Mouse (Mus musculus) liver, embryonic 15.5 days (tissue): Measurements from ENCODE around the gene Tmem9. TPM values are rescaled to one million over a fixed set of nuclear protein-coding genes. Genes with fewer than 3 reads are reported as not detected.

Experiments
- ATAC-seq: fragments of 200-750 bp; cut with Nextera tagmentation; 2 replicates; pipeline ENCODE4 v1.8.0; 2017; ENCODE audit warnings: moderate number of reproducible peaks, mild to moderate bottlenecking, moderate library complexity; ENCODE audit not compliant: insufficient read depth
- H3K27ac ChIP-seq: fragments of 300-500 bp; sonication (generic); replicated peaks from 2 replicates; pipeline ENCODE4 v1.5.1; 2015; ENCODE audit warnings: mild to moderate bottlenecking, inconsistent platforms
- H3K27me3 ChIP-seq: fragments of 300-500 bp; sonication (generic); 2 replicates; pipeline ENCODE4 v1.6.1; 2015; ENCODE audit warnings: mild to moderate bottlenecking, inconsistent platforms
- H3K36me3 ChIP-seq: fragments of 300-500 bp; sonication (generic); replicated peaks from 2 replicates; pipeline ENCODE4 v1.6.1; 2015; ENCODE audit warnings: moderate library complexity, mild to moderate bottlenecking, inconsistent platforms
- H3K4me1 ChIP-seq: fragments of 300-500 bp; sonication (generic); replicated peaks from 2 replicates; pipeline ENCODE4 v1.6.1; 2015; ENCODE audit warnings: inconsistent platforms
- H3K4me2 ChIP-seq: fragments of 300-500 bp; sonication (generic); 2 replicates; pipeline ENCODE4 v1.6.1; 2015; ENCODE audit warnings: moderate library complexity, mild to moderate bottlenecking, inconsistent platforms
- H3K4me3 ChIP-seq: fragments of 300-500 bp; sonication (generic); replicated peaks from 2 replicates; pipeline ENCODE4 v1.5.1; 2015; ENCODE audit warnings: mild to moderate bottlenecking, inconsistent platforms
- H3K9ac ChIP-seq: fragments of 300-500 bp; sonication (generic); 2 replicates; pipeline ENCODE4 v1.6.1; 2015; ENCODE audit warnings: moderate library complexity, mild to moderate bottlenecking, inconsistent platforms
- H3K9me3 ChIP-seq: fragments of 300-500 bp; sonication (generic); replicated peaks from 2 replicates; pipeline ENCODE4 v1.6.1; 2016; ENCODE audit warnings: inconsistent platforms
- WGBS: fragments of 180-500 bp; shearing (Covaris S2); methylation state at CpG from one replicate; pipeline ENCODE4 v1.1.7; 2015; ENCODE audit warnings: mixed read lengths; ENCODE audit not compliant: insufficient replicate concordance; 5-methylcytosine and 5-hydroxymethylcytosine counted together
- polyA plus RNA-seq: library from polyadenylated mRNA; unstranded; fragments of >200 nt; fragmentation: Nextera tagmentation; extraction: Ambion mirVana; gene quantifications from 2 replicates; pipeline ENCODE4 v1.2.1, GENCODE M21; 2015

Gene Tmem9
- polyA plus RNA-seq, 1 experiment from 2014 or later = 81.4 TPM

- Histone ChIP-seq H3K9me3 (no peaks in the 10 kb centered on the region), H3K4me2 (no peak overlapping the region), H3K36me3 (no peaks in the 10 kb centered on the region), H3K27me3 (peaks cover 54% of the 10 kb centered on the region), H3K4me1 (peaks cover 12% of the 10 kb centered on the region), H3K4me3 (no peak overlapping the region), H3K9ac (no peak overlapping the region), H3K27ac (no peak overlapping the region)
- no peak for ATAC-seq
- 49% methylated on average over 8 of the region's 8 CpGs for WGBS
Measured at GRCm38 (mm10) chr1:135999720-136000287, 8.1 kb upstream of the Tmem9 start.

GRCm38 (mm10) chr1:136001438-136001837 lies 6.5 kb upstream of the Tmem9 start:
- H3K9ac ChIP-seq = no peak overlapping the region
- H3K27ac ChIP-seq = no peak overlapping the region
- no peaks in the 10 kb centered on the region for H3K9me3 ChIP-seq
- H3K36me3 ChIP-seq = no peaks in the 10 kb centered on the region
- H3K4me2 ChIP-seq = no peak overlapping the region
- no peak for ATAC-seq
- H3K4me1 ChIP-seq = no peaks in the 10 kb centered on the region; the same call in 1 of the 2 replicates
- H3K4me3 ChIP-seq = no peak overlapping the region
- peaks cover 57% of the 10 kb centered on the region for H3K27me3 ChIP-seq
- WGBS = 84% methylated on average over 2 of the region's 2 CpGs

GRCm38 (mm10) chr1:136006292-136006748 lies 1.6 kb upstream of the Tmem9 start, which contains the start of gene Igfn1:
Gene Igfn1, minus strand, starts transcription at chr1:136006342.
- 70% methylated on average over 3 of the region's 3 CpGs for WGBS
- ATAC-seq = no peak
- Histone ChIP-seq H3K9me3 (no peaks in the 10 kb centered on the region), H3K27me3 (peaks cover 30% of the 10 kb centered on the region), H3K4me3 (peak within 1 kb of the TSS; percentile 66), H3K9ac (peak within 1 kb of the TSS; percentile 71), H3K4me2 (peak within 1 kb of the TSS; percentile 95), H3K27ac (no peak within 1 kb of the TSS), H3K4me1 (peaks cover 40% of the 10 kb centered on the region), H3K36me3 (no peaks in the 10 kb centered on the region)

GRCm38 (mm10) chr1:136008159-136008533 lies 196 bp downstream of the Tmem9 start:
- ATAC-seq = peak; percentile 61
- Histone ChIP-seq H3K9ac (peak overlapping the region; percentile 71; the same call in 1 of the 2 replicates), H3K4me1 (peaks cover 55% of the 10 kb centered on the region), H3K4me2 (peak overlapping the region; percentile 95), H3K4me3 (peak overlapping the region; percentile 66), H3K36me3 (no peaks in the 10 kb centered on the region), H3K27me3 (peaks cover 28% of the 10 kb centered on the region), H3K9me3 (no peaks in the 10 kb centered on the region), H3K27ac (peak overlapping the region; percentile 73)
- WGBS = 14% methylated on average over 8 of the region's 8 CpGs

GRCm38 (mm10) chr1:136010247-136010646 lies 2.3 kb downstream of the Tmem9 start:
- Histone ChIP-seq H3K27me3 (peaks cover 16% of the 10 kb centered on the region), H3K9me3 (no peaks in the 10 kb centered on the region), H3K9ac (no peak overlapping the region), H3K27ac (0 out of 2 replicates have a peak overlapping the region, but pooled peaks have one; percentile 88), H3K4me3 (no peak overlapping the region), H3K4me1 (peaks cover 75% of the 10 kb centered on the region), H3K4me2 (no peak overlapping the region), H3K36me3 (no peaks in the 10 kb centered on the region)
- no peak for ATAC-seq
- 90% methylated on average over 4 of the region's 4 CpGs for WGBS

GRCm38 (mm10) chr1:136013513-136013912 lies 5.6 kb downstream of the Tmem9 start:
- Histone ChIP-seq H3K4me1 (peaks cover 82% of the 10 kb centered on the region), H3K27ac (peak overlapping the region; percentile 93), H3K9me3 (no peaks in the 10 kb centered on the region), H3K9ac (peak overlapping the region; percentile 33; the same call in 1 of the 2 replicates), H3K4me2 (peak overlapping the region; percentile 61), H3K27me3 (no peaks in the 10 kb centered on the region), H3K36me3 (no peaks in the 10 kb centered on the region), H3K4me3 (no peak overlapping the region)
- 52% methylated on average over 4 of the region's 4 CpGs for WGBS
- no peak for ATAC-seq

GRCm38 (mm10) chr1:136014796-136015502 lies 7.0 kb downstream of the Tmem9 start:
- Histone ChIP-seq H3K4me3 (peak overlapping the region; percentile 19; the same call in 1 of the 2 replicates), H3K9me3 (no peaks in the 10 kb centered on the region), H3K4me1 (peaks cover 86% of the 10 kb centered on the region), H3K36me3 (peaks cover 7% of the 10 kb centered on the region), H3K27ac (peak overlapping the region; percentile 93), H3K9ac (peak overlapping the region; percentile 49), H3K27me3 (no peaks in the 10 kb centered on the region), H3K4me2 (peak overlapping the region; percentile 61)
- peak; percentile 82 for ATAC-seq
- WGBS = 12% methylated on average over 2 of the region's 2 CpGs

- Histone ChIP-seq H3K36me3 (peaks cover 26% of the 10 kb centered on the region), H3K4me1 (peaks cover 64% of the 10 kb centered on the region), H3K27ac (peak overlapping the region; percentile 90), H3K4me3 (peak overlapping the region; percentile 96), H3K4me2 (peak overlapping the region; percentile 82), H3K9me3 (no peaks in the 10 kb centered on the region), H3K27me3 (no peaks in the 10 kb centered on the region), H3K9ac (peak overlapping the region; percentile 93)
- WGBS = 75% methylated on average over 2 of the region's 2 CpGs
- ATAC-seq = peak; percentile 29; the same call in 1 of the 2 replicates
Measured at GRCm38 (mm10) chr1:136017307-136017706, 9.4 kb downstream of the Tmem9 start.

- Histone ChIP-seq H3K4me2 (peak overlapping the region; percentile 82), H3K4me1 (peaks cover 60% of the 10 kb centered on the region), H3K9me3 (no peaks in the 10 kb centered on the region), H3K36me3 (peaks cover 33% of the 10 kb centered on the region), H3K9ac (peak overlapping the region; percentile 93), H3K27ac (peak overlapping the region; percentile 90), H3K27me3 (no peaks in the 10 kb centered on the region), H3K4me3 (peak overlapping the region; percentile 96)
- ATAC-seq = peak; percentile 78
- WGBS = 0% methylated on average over 22 of the region's 22 CpGs
Measured at GRCm38 (mm10) chr1:136017907-136018313, 10.0 kb downstream of the Tmem9 start.

- H3K36me3 ChIP-seq = peaks cover 39% of the 10 kb centered on the region
- H3K27me3 ChIP-seq = no peaks in the 10 kb centered on the region
- WGBS = 11% methylated on average over 24 of the region's 24 CpGs
- H3K27ac ChIP-seq = peak overlapping the region; percentile 90
- H3K4me2 ChIP-seq = peak overlapping the region; percentile 82
- peak; percentile 20; the same call in 1 of the 2 replicates for ATAC-seq
- peak overlapping the region; percentile 96 for H3K4me3 ChIP-seq
- peaks cover 55% of the 10 kb centered on the region for H3K4me1 ChIP-seq
- no peaks in the 10 kb centered on the region for H3K9me3 ChIP-seq
- H3K9ac ChIP-seq = peak overlapping the region; percentile 93
Measured at GRCm38 (mm10) chr1:136018390-136019189, 10.6 kb downstream of the Tmem9 start.

- no peak overlapping the region for H3K4me3 ChIP-seq
- H3K36me3 ChIP-seq = peaks cover 100% of the 10 kb centered on the region
- H3K27me3 ChIP-seq = no peaks in the 10 kb centered on the region
- no peak overlapping the region for H3K4me2 ChIP-seq
- ATAC-seq = no peak
- H3K9ac ChIP-seq = no peak overlapping the region
- H3K9me3 ChIP-seq = no peaks in the 10 kb centered on the region
- H3K4me1 ChIP-seq = no peaks in the 10 kb centered on the region
- WGBS = 78% methylated on average over 7 of the region's 7 CpGs
- H3K27ac ChIP-seq = no peak overlapping the region
Measured at GRCm38 (mm10) chr1:136030201-136030600, 22.3 kb downstream of the Tmem9 start.
